Mouse (Mus musculus): ENCODE results near the gene Heatr6. TPM values are rescaled to one million over a fixed set of nuclear protein-coding genes. Genes with fewer than 3 reads are reported as not detected.
A peak's percentile ranks its signal among the peaks of the same experiment; 100 is the strongest.

Heatr6 gene
- 10 to 100 TPM; 12.3 to 14.0 TPM for total RNA-seq (2021)
- long read RNA-seq, experiment 1, full-length matches to known transcripts = 7 of 10 reads
- long read RNA-seq, experiment 1, partial matches to known transcripts = 0 of 10 reads
- long read RNA-seq, experiment 1, other reads (novel, unspliced or antisense) = 3 of 10 reads
- long read RNA-seq, experiment 2, full-length matches to known transcripts = 5 of 17 reads
- long read RNA-seq, experiment 2, partial matches to known transcripts = 7 of 17 reads
- long read RNA-seq, experiment 2, other reads (novel, unspliced or antisense) = 5 of 17 reads

DNA sequence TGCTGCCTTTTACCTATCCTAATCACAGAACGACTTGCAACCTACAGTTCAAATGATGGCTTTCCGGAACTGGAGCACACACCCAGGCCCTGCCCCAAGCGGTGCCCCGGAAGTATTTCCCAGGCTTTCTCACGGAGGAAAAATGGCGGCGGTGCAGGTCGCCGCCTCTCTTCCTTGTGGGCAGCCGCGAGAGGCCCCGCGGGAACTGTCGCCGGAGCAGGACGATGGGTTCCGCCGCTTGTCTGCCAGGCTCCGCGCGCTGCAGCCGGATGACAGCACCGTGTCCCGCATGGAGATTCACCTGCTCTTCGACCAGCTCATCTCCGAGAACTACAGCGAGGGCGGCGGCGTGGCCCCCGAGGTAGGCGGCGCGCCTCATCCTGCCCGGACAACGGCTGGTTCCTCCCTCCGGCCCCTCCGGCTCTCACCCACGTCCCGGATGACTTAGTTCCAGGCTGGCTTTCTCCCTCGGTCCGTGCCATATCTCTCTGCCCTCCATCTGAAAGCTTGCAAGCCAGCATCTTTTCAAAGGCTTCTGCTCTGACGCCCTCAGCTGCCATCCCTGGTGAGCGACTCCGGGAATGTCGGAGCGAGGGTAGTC is at the start of gene Heatr6:
Gene Heatr6, plus strand, starts transcription at position 116 of the 601 bp plus-strand sequence.
- peak; percentile 86 to 87 for DNase-seq (ENCODE audit: low spot score in 2 of 2)

DNA sequence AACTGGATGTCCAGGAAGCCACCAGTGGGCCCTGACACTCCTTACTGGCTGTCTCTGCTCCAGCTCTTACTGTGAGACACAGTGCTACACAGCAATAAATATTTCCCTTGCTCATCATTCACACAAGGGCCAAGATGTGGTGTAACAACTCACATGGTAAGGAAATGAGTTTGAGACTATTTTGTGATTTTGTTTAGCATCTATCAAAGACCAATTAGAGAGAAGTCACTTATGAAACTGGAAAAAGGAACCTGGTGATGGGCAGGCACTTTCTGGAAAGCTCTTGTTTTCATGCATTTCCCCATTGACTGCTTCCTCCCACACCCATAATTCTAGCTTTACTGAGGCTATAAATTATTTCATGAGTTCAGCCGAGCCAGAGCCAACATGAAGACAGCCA is 49.8 kb upstream of the Heatr6 start, which contains the start of gene Wfdc17:
Gene Wfdc17, plus strand, starts transcription at position 287 of the 400 bp plus-strand sequence.
- DNase-seq (ENCODE audit: low spot score in 2 of 2) = no peak

DNA sequence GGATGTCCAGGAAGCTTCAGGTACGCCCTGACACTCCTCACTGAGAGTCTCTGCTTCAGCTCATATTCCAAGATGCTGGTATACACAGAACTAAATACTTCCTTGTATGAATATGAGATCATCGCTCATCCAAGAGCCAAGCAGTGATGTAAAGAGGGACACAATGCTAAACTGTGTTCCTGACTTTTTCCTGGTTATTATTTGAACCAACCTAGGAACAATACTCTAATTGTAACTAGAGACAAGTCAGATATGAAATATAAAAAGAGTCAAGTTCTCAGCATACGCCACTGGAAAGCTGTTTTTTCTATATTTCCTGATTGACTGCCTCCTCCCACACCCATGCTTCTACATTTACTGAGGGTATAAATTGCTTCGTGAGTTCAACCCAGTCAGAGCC is 44.8 kb upstream of the Heatr6 start, which contains the start of gene Wfdc18:
Gene Wfdc18, plus strand, starts transcription at position 301 of the 400 bp plus-strand sequence.
- no peak for DNase-seq (ENCODE audit: low spot score in 2 of 2)

DNA sequence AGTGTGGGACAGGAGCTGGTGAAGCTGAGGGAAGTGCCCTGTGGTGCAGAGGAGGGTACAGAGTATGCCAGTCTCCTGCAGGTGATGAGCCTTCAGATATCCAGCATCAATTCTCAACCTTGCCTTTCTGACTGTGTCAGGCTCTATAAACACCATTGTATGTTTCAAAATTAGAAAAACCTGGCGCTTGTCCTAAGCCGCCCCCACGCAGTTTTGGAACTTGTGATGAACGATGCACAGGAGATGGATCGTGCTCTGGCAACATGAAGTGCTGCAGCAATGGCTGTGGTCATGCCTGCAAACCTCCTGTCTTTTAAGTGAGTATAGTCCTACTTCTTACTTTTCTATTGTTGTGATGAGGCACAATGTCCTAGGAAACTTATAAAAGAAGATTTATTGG is 43.8 kb upstream of the Heatr6 start:
- DNase-seq (ENCODE audit: low spot score in 2 of 2) = no peak

DNA sequence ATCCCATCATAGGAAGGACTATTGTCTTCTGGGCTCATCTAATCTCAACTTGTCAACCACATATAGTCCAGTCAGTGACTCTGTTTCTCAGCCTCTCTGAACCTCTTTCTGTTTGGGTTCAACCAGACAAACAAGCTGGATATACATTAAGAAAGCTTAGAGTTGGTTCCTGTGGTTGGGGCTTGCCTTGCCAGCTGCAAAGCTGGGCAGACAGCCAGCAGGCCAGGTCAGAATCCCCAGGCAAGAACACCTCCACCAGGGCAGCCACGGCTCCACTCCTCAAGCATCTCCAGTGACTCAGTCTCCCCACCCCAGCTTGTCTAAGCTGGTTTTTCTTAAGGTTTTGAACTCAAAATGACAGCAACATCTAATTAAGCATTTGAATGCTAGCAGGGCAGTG is 40.8 kb upstream of the Heatr6 start:
- DNase-seq (ENCODE audit: low spot score in 2 of 2) = no peak

DNA sequence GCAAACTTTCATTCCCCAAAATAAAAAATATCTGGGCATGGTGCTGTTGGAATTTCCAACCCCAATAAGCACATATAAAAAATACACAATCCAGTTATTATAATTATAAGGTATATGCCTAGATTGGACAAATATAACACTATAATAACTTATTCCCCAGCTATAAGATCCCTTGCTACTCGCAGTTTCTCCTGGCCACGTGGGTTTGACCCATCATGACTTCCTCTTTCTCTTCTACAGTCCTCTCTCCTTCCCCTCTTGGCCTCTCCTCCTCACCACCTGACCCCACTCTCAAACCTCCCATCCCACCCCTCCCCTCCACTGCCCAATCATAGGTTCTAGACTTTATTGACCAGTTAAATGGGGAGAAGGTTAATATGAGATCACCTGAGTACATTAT is 39.6 kb upstream of the Heatr6 start:
- DNase-seq (ENCODE audit: low spot score in 2 of 2) = no peak

DNA sequence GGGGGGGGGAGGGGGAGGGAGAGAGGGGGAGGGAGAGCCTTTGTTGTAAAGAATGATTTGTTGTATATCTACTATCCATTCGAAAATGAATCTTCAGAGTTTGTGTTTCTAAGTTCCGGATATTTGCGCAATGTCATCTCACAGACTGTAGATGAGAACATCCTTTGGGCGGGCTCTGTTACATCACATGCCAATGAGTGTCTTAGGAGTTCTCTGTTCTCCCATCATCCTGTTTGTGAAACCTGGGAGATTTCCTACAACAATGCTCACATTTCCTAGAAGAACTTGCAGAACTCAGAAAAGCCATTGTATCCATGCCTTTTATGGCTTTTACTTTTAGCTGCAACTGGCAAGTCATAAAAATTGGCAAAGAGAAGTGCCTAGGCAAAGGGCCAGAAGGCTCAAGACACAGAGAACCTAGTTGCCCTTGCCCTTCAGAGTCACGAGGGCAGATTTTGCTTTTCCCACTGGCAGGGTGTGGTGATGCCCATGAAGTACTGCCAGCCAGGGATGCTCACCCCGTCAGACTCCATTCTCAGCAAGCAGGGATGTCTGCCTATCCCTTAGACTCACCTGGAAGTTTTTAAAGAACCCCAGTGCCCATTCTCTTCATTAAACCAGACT is 36.3 kb upstream of the Heatr6 start:
- peak; percentile 7 to 22 for DNase-seq (ENCODE audit: low spot score in 2 of 2)

DNA sequence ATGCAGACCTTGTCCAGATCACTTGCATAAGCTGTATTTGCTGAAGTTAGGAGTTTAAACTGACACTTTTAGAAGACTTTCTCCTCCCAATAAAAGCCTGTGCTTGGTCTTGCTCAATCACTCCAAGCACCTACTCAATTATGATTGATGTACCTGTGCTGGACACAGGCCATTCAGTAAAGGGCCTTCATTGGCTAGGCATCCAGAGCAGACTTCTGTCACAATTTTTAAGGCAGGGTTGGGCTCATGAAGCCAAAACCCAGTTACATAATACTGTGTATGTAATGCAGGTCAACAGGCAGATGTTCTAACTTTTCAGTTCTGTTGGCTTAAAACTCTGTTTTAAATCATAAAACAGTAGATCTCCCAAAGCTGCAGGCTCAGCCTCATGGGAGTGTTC is 32.7 kb upstream of the Heatr6 start:
- DNase-seq (ENCODE audit: low spot score in 2 of 2) = no peak

DNA sequence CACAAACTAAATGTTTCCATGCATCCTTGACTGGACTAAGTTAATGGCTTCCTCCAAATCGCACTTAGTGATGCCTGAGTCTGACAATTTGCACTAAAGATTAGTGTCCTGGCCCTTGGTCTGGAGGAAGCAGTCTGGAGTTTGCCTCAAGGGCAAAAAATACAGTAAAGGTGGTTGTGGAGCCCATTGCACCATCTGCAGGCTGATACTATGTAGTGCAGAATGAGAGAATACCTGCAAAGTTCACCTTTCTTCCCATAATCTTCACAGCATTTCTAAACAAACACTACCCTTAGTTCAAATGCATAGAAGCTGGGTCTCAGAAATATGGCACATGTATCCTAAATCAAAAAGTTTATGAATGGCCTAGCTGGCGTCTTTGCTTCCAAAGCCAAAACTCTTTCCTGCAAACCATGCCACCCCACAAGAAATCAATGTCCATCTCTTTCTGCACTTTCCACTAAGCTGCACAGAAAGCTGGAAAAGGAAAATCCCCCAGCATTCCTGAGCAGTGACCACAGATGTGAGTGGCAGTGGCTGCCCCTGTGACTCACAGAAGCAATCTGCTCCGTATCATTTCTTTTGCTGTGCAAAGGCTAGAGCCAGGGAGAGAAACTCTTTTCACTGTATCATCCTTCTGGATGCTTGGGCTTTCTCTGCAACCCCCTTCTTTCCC is 24.6 kb upstream of the Heatr6 start:
- no peak for DNase-seq (ENCODE audit: low spot score in 2 of 2)

DNA sequence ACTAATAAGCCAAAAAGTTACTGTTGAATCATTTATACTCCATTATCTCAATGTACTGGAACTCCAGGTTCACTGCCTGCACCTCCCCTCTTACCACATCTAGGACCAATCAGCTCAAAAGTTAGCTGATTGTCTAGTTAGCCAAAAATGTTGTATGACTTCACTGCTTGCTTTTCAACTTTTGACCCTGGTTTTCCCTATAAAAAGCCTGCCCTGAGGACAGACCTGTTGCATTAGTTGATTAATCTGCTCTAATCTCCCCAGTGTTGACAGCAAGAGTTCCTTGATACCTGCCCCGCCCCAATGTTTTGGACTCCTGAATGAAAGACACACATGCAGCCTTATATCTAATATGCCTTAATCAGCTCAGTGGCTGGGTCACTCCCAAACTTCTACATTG is 22.4 kb upstream of the Heatr6 start:
- DNase-seq (ENCODE audit: low spot score in 2 of 2) = no peak

DNA sequence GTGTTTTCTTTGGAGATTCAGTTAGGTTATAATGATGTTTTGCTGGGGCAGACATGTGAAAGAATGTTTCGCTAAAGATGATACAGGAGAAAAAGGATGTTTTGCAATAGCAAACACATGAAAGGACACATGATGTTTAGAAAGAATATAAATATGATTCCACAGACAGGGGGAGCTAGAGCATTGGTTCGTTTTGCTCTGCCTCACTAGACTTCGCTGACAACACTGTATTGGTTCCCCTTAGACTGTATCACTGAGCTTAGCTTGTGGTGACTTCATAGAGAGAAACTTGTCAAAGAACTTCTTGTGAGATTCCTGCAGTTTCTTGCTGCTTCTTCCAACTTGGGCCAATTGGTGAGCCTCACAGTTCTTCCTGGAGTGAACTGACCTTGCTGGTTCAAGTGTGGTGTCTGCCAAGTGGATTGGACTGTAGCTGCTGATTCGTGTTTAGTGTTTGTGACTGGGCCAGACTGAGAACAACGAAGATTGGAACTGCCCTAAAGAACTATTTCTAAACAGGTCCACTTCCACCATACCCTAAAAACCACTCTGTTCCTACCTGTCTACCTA is 20.3 kb upstream of the Heatr6 start:
- DNase-seq (ENCODE audit: low spot score in 2 of 2) = no peak

DNA sequence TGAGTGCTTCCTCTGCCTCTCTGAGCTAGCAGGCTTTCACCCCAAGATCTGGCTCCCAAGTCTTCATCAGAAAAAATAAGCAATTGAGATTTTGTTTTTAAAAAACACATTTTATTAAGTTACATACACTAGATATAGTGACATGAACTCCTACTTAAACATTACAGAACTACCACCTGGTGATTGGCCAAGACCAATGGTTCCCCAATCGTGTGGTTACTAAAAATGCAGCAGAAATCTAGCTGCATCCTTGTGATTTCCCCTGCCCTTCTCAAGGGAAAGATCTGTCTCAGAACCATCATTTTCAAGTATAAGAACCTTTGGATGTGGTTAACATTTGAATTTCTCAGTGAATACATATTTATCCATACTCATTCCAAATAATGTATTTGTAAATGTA is 19.3 kb upstream of the Heatr6 start:
- no peak for DNase-seq (ENCODE audit: low spot score in 2 of 2)

DNA sequence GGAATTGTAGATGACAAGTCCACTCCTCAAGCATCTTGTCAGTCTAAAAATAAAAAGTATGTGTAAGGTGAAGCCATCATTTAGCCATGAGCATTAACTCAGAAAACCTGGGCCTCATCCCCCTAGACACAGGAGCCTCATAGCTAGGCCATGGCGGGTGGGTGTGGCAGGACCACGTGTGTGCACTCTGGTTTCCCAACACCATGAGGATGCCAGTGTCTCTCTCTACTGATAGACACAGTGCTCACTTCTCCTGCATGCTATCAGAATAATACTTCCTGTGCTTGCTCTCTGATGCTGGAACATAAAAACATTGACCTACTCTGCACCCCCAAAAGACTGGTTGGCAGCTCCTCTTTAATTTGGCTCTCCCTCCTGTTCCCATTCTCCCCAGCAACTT is 17.6 kb upstream of the Heatr6 start:
- DNase-seq (ENCODE audit: low spot score in 2 of 2) = no peak

DNA sequence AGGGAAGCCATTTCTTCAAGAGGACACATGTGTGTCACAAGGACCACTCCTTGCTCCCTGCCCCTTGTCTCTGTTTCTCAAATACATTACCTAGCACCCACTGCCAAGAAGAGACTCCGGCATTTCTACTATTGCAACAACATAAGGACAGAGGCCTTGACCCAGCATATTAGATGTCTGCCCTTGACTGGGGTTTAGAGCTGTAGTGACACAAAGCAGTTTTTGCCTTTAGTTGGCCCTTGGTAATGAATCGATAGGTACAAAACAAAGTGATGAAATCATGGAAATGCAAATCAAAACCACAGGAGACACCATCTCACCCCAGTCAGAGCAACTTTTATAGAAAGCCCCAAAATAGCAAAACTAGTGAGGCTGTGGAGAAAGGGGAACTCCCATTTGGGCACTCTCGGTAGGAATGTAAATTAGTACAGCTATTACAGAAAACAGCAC is 16.4 kb upstream of the Heatr6 start:
- no peak for DNase-seq (ENCODE audit: low spot score in 2 of 2)

DNA sequence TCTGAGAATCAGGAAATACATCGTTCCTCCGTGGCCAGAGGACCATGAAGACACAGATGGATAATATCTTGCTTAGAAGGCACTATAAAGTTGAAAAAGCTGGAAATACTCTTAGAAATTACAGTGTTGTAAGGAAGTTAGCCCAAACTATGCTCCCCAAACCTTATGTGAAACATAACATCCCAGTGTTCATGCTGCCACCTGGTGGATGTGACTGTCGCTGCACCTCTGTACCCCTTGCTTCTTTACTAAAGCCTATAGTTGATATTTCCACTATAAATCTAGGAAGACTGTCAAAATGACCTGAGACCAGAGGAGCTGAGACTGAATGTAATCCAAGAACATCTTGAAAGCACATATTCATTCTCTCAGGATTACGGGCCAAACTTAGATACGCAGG is 14.3 kb upstream of the Heatr6 start:
- peak; percentile 72 to 76 for DNase-seq (ENCODE audit: low spot score in 2 of 2)

DNA sequence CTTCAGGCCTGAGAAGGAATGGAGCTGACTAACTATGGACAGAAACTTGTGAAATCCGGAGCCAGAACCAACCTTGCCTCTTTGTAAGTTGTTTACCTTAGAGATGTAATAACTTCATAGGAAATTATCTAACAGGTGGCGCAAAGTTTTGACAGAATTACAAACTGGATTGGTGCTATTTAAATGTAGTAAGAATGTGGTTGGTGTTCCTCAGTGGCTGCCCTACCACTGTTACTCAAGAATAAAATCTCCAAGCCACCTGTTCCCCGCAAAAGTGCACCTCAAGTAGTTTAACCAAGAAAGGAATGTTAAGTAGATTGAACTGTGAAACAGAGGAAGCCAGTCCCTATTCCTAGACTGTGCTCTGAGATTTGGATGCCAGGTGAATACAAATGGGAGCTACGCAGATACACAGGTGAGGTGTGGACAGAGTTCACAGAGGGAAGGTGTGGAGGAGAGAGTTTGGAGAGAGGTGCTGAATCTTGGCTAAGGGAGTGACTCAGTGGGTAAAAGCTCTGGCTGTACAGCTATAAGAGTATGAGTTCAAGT is 13.0 kb upstream of the Heatr6 start:
- no peak for DNase-seq (ENCODE audit: low spot score in 2 of 2)

DNA sequence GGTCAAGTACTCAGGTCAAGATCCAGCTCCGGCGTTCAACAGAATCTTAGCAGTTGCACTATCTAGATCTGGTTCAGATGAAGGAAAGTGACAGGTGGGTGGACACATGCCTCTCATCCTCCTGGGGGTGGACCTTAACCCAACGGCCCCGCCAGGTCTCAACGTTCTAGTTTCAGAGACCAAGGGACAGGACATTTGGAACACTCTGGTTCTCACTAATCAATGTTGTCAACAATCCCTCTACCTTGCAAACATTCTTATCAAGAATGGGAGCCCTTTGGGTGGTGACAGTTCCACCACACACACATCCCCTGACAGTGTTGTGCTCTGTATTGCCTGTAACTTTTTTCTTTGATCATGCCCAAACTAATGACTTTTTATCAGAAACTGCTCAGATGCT is 11.7 kb upstream of the Heatr6 start:
- no peak for DNase-seq (ENCODE audit: low spot score in 2 of 2)

DNA sequence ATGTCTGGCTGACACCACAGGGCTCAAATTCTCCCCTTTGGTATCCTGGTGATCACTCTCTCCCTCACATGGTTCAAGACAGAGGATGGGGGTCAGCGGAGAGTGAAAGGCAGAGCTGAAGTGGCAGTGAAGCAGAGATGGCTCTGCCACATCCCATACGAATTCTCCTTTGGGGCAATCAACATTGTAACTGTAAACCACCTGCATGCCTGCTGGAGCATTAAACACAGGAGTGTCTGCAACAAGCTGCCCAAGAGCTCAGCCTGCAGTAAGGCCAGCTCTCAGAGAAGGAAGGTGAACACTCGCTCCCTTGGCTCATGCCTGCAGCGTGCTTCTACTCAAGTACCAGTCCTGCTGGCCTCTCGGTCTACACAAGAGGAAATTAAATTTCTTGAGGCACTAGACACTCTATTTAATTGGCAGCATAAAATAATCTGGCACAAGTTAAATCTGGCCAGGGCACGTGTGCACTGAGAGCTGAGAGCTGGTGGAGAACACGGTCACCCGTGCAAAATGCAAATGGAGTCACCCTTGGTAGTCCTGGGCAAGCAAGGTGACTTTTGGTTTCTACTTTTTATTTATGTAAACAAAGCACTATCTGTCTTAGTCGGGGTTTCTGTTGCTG is 10.7 kb upstream of the Heatr6 start:
- no peak for DNase-seq (ENCODE audit: low spot score in 2 of 2)

DNA sequence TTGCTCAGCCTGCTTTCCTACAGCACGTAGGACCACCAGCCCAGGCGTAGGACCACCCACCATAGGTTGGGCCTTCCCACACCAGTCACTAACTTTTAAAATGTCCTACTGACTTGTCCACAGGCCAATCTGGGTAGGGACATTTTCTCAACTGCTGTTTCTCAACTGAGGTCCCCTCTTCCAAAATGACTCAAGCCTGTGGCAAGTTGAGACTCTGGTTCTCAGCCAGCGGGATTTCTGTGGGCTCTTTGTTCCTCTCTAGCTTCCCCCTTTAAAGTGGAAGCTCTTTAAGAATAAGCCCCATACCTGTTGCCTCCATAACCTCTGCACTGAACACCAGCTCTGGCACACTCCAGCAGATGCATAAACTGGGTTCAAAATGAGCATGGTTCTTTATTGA is 10.0 kb upstream of the Heatr6 start:
- no peak for DNase-seq (ENCODE audit: low spot score in 2 of 2)

DNA sequence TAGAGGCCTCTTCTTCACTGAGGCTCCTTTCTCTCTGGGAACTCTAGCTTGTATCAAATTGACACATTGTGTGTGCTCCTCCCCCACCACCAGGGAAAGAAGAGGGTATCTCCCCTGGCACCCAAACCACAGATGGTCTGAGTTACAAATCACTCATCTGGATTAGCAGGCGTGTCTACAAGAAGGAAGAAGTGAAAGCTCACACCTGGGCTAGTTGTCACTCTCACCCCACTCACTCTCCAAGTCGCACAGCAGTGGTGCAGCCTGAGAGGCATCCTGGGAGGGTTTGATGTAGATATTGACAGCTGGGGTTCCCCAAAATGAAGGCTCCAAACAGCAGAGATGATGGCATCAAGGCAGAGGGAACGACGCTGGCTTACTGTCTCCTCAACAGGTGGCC is 7.3 kb upstream of the Heatr6 start:
- no peak for DNase-seq (ENCODE audit: low spot score in 2 of 2)

DNA sequence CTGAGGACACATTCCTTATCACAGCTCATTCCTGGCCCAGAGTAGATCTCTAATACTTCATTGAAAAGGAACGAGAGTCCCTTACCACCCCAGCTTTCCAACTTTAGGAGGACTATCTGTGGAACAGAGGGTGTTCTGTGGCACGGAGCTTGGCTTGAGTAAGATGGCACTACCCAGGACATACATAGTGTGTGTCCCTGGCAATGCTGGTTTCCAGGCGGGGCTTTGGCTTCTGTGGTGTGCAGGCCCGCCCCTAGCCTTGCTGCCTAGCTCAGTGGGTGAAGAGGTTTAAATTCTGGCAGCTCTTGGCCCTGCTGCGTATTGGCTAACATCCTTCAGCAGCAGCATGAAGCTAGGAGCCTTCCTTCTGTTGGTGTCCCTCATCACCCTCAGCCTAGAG is 6.8 kb upstream of the Heatr6 start, which contains the start of gene Wfdc21:
Gene Wfdc21, plus strand, starts transcription at position 260 of the 400 bp plus-strand sequence.
- no peak for DNase-seq (ENCODE audit: low spot score in 2 of 2)
